Mouse (Mus musculus): Measurements from ENCODE around the gene Unc13d. TPM values are rescaled to one million over a fixed set of nuclear protein-coding genes. Genes with fewer than 3 reads are reported as not detected.

The Unc13d gene
- total and polyA plus RNA-seq, 3 experiments, result 8.9 to 15.7 (median 14.0) TPM

DNA sequence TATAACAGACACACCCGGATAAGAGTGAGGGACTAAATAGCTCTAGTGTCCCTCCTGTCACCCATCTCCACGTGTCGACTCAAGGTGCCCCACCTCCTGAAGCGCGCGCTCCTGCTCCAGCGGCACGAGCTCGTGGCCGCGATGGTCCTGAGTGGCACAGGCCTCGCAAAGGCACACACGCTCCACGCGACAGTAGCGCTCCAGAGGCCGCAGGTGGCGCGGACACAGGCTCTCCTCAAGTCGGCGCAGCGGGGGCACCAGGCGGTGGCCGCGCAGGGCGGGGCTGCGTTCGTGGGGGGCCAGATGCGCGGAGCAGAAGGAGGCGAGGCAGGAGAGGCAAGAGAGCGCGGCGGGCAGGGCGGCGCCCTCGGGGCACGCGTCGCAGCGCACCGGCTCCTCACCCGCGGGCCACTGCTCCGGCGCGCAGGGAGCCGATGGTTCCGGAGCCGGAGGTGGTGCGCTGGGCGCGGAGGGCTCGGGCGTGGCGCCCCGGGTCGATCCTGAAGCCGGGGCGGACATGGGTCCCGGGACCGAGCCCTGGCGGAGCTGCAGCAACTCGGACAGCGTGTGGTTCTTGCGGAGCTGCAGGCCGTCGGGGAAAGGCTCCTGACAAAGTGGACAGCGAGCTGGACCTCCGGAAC lies 31.8 kb upstream of the Unc13d start:
- Histone ChIP-seq H3K4me1 (ENCODE audit: control insufficient read depth in 1 of 2, insufficient read depth in 2 of 2) (peaks cover 13 to 14% of the 10 kb centered on the region in 2 experiments), H3K27me3 (replicated peaks) (no peaks in the 10 kb centered on the region), H3K27ac (ENCODE audit: insufficient read depth, low read depth) (no peak overlapping the region), H3K9ac (ENCODE audit: insufficient read depth, low read depth) (no peak overlapping the region), H3K4me2 (ENCODE audit: insufficient read depth, low read depth, poor library complexity, severe bottlenecking) (no peak overlapping the region), H3K79me2 (replicated peaks; ENCODE audit: control insufficient read depth, extremely low read depth, insufficient read depth, poor library complexity, severe bottlenecking) (no peaks in the 10 kb centered on the region), H3K9me3 (replicated peaks; ENCODE audit: low read length) (peaks cover 12% of the 10 kb centered on the region), H3K36me3 (replicated peaks in 1 of 2; ENCODE audit: control insufficient read depth in 1 of 2, insufficient read depth in 1 of 2, low read length in 1 of 2) (no peaks in the 10 kb centered on the region), H3K4me3 (replicated peaks in 1 of 3; ENCODE audit: low read depth in 2 of 3, low read length in 2 of 3, poor library complexity in 1 of 3) (no peak overlapping the region)
- DNase-seq (ENCODE audit: extremely low read depth), result no peak
- dilution Hi-C loops (cut with MboI; ENCODE audit: extremely low pct_ligation_motif_present, extremely low pct_unique_long_range_greater_than_20kb, low sequenced_read_pairs) (no loop called here), in situ Hi-C loops (cut with MboI; ENCODE audit: low pct_ligation_motif_present, low pct_unique_long_range_greater_than_20kb, low sequenced_read_pairs) (no loop called here)
- TF ChIP-seq CHD2 (IDR thresholded peaks at IDR 0.05; ENCODE audit: low read length) (no peak), MAZ (IDR thresholded peaks at IDR 0.05; ENCODE audit: low read depth, low read length) (no peak), KAT2A (IDR thresholded peaks at IDR 0.05; ENCODE audit: insufficient replicate concordance, low read length) (no peak)

DNA sequence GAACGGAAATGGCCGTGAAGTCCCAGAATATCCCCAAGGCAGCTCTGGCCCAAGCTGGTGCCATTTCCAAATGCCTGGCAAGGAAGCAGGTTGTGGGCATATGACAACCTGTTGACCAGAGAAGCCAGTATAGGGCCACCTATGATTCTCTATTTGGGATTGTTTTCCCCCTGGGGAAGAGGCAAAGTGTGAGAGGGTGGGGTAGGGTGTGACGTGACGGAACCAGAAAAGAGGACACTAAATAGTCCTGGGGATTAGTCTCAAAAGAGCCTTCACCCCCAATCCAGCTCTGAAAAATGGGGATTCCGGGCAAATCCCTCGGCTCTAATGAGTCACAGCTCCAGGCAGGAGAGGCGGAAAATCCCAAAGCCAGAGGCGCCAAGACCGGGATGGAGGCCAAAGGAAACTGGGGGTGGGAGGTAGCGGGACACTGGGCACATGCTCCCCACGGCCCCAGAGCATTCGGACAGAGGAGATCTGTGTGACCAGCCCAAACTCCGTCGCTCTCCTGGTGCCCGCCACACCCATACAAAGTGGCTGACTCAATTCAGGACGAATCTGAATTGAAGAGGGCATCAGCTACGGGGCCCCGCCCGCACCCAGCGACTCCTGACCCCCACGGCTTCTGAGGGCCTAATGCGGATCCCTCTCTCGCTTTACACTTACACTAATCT lies 30.8 kb upstream of the Unc13d start:
- H3K36me3 ChIP-seq (replicated peaks in 1 of 2; ENCODE audit: control insufficient read depth in 1 of 2, insufficient read depth in 1 of 2, low read length in 1 of 2), result no peaks in the 10 kb centered on the region
- H3K9me3 ChIP-seq (replicated peaks; ENCODE audit: low read length), result peaks cover 12% of the 10 kb centered on the region
- in situ Hi-C loops (cut with MboI; ENCODE audit: low pct_ligation_motif_present, low pct_unique_long_range_greater_than_20kb, low sequenced_read_pairs), result no loop called here
- DNase-seq (ENCODE audit: extremely low read depth), result no peak
- dilution Hi-C loops (cut with MboI; ENCODE audit: extremely low pct_ligation_motif_present, extremely low pct_unique_long_range_greater_than_20kb, low sequenced_read_pairs), result no loop called here
- H3K4me2 ChIP-seq (ENCODE audit: insufficient read depth, low read depth, poor library complexity, severe bottlenecking), result no peak overlapping the region
- H3K4me1 ChIP-seq (ENCODE audit: control insufficient read depth in 1 of 2, insufficient read depth in 2 of 2), result peaks cover 18 to 24% of the 10 kb centered on the region in 2 experiments
- no peaks in the 10 kb centered on the region for H3K79me2 ChIP-seq (replicated peaks; ENCODE audit: control insufficient read depth, extremely low read depth, insufficient read depth, poor library complexity, severe bottlenecking)
- no peak overlapping the region for H3K4me3 ChIP-seq (replicated peaks in 1 of 3; ENCODE audit: low read depth in 2 of 3, low read length in 2 of 3, poor library complexity in 1 of 3)
- H3K9ac ChIP-seq (ENCODE audit: insufficient read depth, low read depth), result no peak overlapping the region
- TF ChIP-seq CHD2 (IDR thresholded peaks at IDR 0.05; ENCODE audit: low read length) (no peak), BHLHE40 (IDR thresholded peaks at IDR 0.05; ENCODE audit: low read depth, low read length) (no peak), ZNF384 (IDR thresholded peaks at IDR 0.05; ENCODE audit: low read depth, low read length) (no peak), UBTF (IDR thresholded peaks at IDR 0.05; ENCODE audit: low read depth, low read length) (no peak), HCFC1 (IDR thresholded peaks at IDR 0.05; ENCODE audit: low read depth, low read length) (no peak), ZKSCAN1 (IDR thresholded peaks at IDR 0.05; ENCODE audit: borderline replicate concordance, low read depth, low read length) (no peak), ZC3H11A (IDR thresholded peaks at IDR 0.05; ENCODE audit: low read depth, low read length) (no peak), USF2 (conservative IDR thresholded peaks at IDR 0.05; ENCODE audit: low read depth, low read length) (no peak), KAT2A (IDR thresholded peaks at IDR 0.05; ENCODE audit: insufficient replicate concordance, low read length) (no peak), JUND (conservative IDR thresholded peaks at IDR 0.05; ENCODE audit: low read depth, low read length) (no peak)
- H3K27me3 ChIP-seq (replicated peaks), result no peaks in the 10 kb centered on the region
- no peak overlapping the region for H3K27ac ChIP-seq (ENCODE audit: insufficient read depth, low read depth)
